Mouse (Mus musculus) megakaryocyte, adult 5-6 weeks (primary cell): Measurements from ENCODE around the gene Kirrel2. TPM values are rescaled to one million over a fixed set of nuclear protein-coding genes. Genes with fewer than 3 reads are reported as not detected.
"Not testable (repeated sequence)": the region's sequence is repeated elsewhere in the genome, so short reads cannot be mapped to it uniquely, and the experiment has no call there.

Experiments used
- ATAC-seq: 2 replicates; pipeline ENCODE4 v1.8.0; 2016; ENCODE audit warnings: mild to moderate bottlenecking, inconsistent platforms; ENCODE audit not compliant: poor library complexity, severe bottlenecking
- total RNA-seq, 2 experiments: library from RNA; stranded (forward) in 1 of 2; stranded (reverse) in 1 of 2; fragments of 153-499, 151-499 nt in 1 of 2; fragments of 221-1000, 200-1000 nt in 1 of 2; gene quantifications; 2 replicates each; pipeline versions ENCODE4 v1.2.3 to v1.2.4; 2015 to 2017

The Kirrel2 gene
- total RNA-seq (2015) (not detected in 2 replicates), total RNA-seq (2017) (0.07 TPM in 1 of 2 replicates, not detected in the other)

DNA sequence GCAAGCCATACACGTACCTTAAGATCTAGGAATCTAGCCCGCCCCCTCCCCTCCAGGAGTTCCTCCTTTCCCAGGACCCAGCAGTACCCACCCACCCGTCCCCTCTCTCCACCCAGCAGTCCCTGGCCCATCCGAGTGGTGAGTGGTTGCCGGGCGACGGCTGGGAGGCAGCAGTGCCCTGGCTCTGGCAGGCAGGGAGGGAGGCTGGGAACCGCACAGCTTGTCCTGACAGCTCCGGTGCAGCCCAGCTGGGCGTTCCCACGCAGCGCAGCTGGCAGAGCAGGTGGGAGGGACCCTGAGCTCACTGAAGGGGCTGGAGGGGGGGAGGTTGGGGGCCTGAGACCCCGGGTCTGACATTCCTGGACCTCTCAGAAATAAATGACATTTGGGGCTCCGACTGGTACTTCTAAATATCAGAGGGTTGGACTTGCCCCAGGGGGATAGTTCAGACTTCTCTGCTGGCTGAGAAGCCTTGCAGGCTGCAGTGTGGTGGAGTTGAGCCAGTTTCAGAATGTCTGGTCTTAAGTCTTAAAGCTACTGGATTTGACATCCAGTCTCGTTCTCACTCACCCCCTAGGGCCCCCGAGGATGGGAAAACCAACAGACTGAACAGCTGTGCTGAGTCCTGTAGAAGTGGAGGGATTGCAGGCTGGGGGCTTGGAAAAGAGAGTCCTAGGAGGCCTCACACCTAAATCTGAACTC, at the start of gene Kirrel2, which contains the start of gene Nphs1:
Kirrel2 (minus strand) TSS at position 62 of the 702 bp plus-strand sequence.
Nphs1 (plus strand) TSS at position 687 of the 702 bp plus-strand sequence.
- ATAC-seq = no peak

DNA sequence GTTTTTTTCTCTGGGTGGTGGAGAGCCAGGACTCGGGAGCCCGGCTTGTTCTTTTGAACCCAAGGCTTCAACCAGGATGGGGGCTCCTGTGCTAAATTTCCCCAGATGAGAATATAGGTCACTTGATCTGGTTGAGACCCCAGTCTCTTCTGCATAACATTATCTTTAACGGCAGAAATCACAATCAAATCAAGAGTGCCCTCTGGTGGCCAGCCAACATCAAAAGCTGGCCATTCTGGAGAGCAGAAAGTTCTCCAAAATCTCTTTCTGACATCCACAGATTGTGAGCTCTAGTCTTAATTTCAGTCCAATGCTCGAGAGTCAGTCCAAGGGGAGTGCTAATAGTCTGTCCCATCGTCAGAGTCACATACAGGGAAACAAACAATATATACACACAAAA, 43.7 kb upstream of the Kirrel2 start:
- not testable (repeated sequence) for ATAC-seq

DNA sequence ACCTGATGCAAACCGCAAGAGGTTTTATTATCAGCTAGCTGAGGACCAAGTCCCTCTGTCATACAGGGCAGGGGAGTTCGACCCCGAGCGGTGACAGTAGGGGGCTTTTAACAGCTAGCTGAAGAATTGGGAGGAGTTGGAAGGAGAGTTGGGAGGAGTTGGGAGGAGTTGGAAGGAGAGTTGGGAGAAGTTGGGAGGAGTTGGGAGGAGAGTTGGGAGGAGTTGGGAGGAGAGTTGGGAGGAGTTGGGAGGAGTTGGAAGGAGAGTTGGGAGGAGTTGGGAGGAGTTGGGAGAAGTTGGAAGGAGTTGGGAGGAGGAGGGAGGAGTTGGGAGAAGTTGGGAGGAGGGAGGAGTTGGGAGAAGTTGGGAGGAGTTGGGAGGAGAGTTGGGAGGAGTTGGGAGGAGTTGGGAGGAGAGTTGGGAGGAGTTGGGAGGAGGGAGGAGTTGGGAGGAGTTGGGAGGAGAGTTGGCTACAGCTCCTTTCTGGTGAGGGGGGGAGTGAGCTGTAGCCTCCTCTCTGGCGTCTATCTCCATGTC, 38.1 kb upstream of the Kirrel2 start:
- ATAC-seq = not testable (repeated sequence)

DNA sequence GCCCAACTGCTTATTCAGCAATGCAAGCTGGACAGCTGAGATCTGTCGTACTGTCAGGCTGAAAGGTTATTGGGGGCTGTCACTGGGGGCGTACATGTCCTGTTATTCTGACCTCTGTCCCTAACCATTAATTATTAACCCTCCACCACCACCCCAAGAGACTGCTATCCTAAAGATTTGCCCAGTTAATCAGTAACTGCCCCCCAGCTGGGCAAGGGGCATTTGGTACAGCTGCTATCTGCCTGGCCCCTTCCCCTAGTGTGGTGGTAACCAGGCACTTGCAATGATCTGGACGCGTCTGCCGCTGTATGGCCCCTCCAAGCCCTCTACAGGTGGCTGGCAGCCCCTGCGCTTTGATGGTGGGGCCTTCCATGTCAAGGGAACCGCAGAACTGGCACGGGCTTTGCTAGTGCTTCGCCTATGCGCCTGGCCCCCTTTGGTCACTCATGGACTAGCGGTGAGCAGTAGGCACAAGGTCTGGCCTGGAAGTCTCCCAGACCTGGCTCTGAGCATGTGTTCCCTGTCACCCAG, 36.0 kb upstream of the Kirrel2 start, which contains the start of gene Prodh2:
Prodh2 (plus strand) TSS at position 222 of the 531 bp plus-strand sequence.
- no peak for ATAC-seq

DNA sequence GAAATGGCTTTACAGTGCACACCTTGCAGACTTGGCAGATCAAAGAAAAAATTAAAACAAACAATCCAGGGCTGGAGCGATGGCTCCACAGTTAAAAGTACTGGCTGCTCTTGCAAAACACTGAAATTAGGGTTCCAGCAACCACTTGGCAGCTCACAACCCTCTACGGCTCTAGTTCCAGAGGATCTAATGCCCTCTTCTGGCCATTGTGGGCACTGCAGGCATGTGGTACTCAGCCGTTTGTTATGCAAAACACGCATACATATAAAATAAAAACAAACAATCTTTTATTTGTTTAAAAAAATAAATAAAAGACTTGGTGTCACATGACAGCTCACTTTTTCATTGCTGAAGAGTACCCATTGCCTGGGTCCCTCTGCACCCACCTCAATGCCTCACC, 35.3 kb upstream of the Kirrel2 start:
- ATAC-seq = peak; percentile 75

DNA sequence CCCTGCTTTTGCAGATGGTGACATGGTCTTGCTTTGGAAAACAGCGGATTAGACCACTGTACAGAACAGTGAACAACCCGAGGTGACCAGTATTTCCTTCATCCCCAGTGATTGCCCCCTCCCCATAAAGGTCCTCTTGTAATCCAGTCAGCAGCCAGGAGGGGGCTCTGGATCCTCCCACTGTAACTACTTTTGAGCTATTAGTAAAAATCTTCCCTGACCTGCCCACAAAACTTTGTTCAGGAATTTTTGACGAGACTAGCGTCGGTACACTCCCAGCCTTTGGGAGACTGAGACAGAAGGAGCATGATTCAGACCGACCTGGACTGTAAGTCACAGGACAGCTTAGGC, 33.4 kb upstream of the Kirrel2 start:
- no peak for ATAC-seq

DNA sequence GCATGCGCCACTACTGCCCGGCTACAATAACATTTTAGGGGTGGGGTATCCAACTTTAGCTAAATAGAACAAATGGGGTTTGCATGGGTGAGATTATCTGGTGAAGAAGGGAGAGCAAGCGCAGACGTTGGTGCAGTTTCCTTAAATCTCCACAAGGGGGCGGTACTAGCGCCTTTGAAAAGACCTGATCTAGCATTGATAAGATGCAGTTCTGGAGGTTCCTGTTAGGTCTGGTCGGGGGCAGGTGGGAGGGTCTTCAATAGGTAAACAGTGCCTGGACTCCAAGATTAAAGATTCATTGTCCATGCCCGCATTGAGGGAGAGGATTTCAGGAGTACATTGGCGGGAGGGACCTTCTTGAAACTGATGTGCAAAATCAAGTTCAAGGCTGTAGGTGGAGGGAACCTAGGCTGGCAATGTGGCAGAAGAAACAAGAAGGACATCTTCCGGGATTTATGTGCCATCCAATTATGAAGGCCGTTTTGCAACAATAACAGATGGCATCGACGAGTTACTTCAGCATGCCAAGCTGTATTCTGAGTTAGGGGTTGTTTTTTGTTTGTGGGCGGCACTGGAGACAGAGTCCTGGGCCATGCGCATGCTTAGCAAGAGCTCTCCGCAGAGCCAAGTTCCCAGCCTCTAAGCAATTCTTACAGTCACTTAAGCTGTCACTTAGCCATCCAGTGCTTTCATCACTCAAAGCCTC, 32.9 kb upstream of the Kirrel2 start:
- ATAC-seq = no peak; the same call in 1 of the 2 replicates

DNA sequence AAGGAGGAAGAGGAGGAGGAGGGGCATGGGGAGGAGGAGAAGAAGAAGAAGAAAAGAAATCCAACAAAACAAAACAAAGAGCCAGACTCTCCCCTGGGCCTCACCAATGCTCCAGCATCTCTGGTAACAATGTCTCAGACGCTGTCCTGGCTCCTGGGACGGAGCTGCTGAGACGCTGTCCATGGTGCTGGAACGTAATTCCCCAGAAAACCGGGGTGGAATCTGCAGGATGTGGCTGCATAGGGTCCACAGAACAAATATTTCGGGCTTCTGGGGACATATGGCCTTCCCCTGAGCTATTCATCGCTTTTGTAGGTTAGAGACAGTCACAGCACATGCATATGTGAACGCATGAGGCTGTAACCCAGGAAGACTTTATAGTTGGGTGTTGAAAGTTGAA, 26.8 kb upstream of the Kirrel2 start:
- no peak for ATAC-seq

DNA sequence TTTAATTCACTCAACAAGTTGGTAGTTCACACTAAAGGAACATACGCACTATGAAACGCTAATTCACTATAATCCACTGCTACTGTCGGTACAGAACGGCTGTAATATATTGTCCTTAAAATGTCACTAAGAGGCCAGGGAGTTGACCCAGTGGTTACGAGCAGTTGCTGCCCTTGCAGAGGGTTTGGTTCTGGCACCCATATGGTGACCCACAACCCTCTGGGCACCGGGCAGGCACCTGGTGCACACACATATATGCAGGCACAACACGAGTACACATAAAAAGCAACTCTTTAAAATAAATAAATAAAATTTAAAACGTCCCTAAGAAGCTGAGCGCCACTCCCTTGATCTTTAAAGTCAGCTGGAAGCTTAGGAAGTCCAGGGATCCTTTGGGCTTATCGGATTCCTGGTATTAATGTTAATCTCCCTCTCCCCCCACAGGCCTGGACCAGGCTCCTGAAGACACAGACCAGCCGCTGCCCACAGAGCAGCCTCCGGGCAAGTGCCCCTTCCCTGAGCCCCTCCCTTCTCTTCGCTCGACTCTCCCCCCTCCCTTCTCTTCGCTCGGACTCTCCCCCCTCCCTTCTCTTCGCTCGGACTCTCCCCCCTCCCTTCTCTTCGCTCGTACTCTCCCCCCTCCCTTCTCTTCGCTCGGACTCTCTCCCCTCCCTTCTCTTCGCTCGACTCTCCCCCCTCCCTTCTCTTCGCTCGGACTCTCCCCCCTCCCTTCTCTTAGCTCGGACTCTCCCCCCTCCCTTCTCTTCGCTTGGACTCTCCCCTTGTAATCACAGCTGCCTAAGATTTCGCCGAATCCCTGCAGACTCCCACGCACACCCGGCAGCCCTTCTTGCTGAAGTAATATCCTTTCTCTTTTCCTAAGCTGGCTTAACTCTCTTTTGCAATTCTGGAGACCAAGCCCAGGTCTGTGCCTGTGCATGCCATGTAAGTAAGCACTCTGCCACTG, 20.2 kb upstream of the Kirrel2 start:
- ATAC-seq = no peak

DNA sequence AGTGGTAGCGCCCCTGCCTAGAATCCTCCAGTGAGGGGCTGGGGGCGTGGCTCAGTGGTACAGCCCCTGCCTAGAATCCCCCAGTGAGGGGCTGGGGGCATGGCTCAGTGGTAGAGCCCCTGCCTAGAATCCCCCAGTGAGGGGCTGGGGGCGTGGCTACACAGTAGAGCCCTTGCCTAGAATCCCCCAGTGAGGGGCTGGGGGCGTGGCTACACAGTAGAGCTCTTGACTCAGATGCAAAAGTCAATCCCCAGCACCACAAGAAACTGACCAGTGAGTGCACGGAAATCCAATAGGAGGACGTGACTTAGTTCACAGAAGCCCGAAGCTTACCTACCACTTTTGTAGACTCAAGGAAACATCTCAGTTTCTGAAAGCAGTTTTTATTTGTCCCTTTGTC, 18.6 kb upstream of the Kirrel2 start:
- ATAC-seq = not testable (repeated sequence)

DNA sequence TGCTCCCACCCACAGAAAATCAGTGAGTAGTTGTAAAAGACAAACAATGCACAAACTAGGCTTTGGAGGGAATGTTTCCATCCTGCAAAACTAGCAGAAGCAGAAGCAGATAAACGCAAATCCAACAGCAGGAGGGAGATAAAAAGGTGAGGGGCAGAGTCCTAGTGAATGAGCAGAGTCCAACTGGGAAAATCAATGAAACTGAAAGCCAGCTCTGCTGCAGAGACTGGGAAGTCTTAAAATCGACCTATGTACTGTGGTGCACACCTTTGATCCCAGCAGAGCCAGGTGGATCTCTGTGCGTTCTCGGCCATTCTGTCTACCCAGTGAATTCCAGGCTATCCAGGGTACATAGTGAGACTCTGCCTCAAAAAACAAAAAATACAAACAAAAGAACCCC, 17.5 kb upstream of the Kirrel2 start:
- no peak for ATAC-seq

DNA sequence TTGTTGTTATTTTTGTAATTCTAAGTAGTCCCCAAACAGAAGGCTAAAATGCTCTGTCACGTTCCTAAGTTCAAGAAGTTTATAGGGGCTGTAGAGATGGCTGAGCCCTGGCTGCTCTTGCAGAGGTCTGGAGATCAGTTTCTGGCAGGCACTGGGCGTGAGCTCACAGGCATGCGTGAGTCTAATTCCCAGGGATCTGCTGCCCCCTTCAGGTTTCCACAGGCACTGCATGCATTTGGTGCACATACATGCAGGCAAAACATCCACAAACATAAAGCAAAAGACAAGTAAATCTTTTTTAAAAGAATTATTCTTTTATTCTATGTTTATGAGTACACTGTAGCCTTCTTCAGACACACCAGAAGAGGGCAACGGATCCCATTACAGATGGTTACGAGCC, 14.9 kb upstream of the Kirrel2 start:
- peak; percentile 91 for ATAC-seq

DNA sequence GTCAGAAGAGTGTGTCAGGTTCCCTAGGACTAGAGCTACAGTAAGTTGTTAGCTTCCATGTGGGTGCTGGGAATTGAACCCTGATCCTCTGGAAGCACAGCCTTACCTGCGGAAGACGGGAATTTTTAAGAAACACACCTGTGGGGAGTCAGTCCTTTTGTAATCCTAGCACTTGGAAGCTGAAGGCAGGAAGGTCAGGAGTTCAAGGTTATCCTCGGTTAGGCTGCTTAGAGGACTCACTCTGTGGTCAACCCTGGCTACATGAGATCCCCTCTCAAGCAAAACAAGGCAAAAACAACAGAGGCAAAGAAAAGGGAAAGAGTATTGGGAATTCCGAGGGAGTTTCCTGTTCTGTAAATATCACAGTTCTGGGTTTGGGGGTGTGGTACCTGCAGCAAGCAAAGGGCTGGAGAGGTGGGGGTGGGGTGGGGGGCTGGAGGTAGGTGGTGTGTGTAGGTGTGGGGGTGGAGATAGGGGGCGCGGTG, 7.4 kb upstream of the Kirrel2 start:
- no peak for ATAC-seq

DNA sequence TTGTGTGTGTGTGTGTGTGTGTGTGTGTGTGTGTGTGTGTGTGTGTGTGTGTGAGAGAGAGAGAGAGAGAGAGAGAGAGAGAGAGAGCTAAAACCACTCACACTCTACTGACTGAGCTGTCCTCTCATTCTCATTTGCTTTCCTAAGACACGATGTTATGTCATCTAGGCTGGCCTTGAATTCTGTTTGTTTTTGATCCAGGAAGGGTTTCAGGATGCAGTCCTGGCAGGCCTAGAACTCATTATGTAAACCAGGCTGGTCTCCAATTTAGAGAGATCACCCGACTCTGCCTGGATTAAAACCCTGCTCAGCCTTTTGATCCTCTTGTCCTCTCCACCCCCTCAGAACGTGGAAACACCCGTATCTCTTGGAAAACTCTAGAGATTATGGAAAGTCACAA, 6.5 kb upstream of the Kirrel2 start:
- no peak for ATAC-seq

DNA sequence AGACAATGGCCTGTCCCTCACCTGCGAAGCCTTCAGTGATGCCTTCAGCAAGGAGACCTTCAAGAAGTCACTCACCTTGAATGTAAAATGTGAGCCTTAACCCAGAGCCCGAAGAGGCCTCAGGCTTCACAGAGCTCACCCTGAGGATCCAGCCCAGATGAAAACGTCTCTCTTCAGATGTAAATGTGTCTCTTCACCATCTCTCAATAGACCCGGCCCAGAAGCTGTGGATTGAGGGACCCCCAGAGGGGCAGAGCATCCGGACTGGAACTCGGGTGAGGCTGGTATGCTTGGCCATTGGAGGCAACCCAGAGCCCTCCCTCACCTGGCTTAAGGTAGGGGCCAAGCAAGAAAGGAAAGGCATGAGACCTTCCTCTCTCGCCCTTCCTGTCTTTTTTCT, 6.1 kb upstream of the Kirrel2 start:
- ATAC-seq = no peak

DNA sequence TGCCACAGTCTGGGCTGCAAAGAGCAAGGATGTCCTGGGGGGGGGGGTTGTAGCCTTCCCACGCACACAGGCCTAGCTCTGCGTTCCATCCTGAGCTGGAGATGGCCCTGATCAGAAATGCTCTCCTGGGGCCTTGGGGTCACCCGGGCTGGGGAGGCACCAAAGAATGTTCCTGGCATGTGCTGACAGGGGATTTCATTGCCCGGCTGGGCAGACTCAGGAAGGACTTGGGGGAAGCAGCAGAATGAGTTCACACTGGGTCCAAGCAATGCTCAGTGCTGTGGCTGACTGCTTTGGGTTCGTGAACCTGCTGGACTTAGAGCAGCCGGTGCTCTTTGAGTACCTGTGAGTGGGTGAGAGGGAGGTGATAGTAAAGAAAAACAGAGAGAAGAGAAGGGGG, 2.0 kb upstream of the Kirrel2 start:
- no peak for ATAC-seq

DNA sequence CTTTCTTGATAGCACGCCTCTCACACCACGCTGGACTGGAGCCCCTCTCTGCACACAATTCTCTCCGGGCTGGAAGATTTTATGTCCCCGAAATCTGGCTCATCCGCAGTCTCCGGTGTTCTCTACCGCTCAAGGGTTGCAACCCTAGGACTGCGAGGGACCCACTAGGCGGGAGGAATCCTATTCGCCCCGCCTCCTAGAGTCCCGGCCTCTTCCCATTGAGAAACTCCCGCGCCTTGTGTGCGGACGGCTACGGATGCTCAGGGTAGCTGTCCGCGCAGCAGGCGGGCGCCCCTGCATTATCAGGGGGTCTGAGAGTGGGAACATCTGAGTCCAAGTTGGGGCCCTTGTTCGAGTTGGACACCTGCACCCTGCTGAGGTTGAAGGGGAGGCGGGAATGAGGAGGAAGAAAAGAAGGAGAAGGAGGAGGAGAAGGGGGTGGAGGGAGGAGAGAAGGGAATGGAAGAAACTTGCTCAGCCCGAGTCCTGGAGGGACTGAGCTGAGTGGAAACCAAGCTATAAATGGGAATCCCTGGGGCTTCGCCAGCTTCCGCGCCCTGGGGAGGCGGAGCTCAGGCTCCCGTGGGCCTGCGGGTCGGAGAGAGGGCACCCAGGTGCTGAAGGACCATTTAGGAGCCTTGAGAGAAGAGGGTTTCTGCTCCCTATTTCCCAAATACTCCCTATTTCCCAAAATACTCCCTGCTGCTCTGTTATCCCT, 420 bp downstream of the Kirrel2 start:
- no peak for ATAC-seq

DNA sequence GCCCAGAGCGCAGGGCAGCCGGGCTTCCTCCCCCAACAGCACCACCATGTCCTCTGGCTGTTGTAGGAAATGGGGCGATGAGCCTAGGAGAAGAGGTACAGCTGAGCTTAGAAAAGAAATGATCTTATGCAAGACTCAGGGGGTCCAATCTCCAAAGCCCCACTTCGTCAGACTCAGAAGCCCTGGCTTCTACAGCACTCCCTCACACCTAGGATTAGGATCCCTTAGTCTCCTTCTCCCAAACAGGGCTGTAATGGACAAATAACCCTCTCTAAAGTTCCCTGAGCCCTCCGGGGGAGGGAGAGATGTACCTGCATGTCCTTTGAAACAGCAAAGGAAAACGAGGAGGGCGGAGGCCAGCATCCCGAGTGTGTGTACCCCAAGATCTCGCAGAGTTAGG, 1.0 kb downstream of the Kirrel2 start:
- ATAC-seq = no peak

DNA sequence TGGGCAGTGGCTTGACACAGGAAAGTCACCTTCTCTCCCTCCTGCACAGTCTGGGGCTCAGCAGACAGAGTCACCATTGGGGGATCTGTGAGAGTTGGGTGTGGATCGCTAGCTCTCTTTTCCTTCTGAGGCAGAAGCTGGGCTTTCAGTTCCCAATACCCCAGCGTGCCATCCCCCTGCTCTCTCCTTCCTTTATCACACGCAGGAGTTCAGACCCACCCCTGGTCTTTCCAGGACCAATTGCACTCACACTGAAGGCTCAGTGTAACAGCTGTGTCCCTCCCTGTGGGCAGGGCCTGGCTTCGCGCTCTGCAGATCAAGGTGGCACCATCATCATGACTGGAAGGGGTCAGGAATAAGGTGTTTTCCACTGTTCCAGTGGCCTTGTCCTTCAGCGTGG, 3.2 kb downstream of the Kirrel2 start:
- peak; percentile 31; the same call in 1 of the 2 replicates for ATAC-seq

DNA sequence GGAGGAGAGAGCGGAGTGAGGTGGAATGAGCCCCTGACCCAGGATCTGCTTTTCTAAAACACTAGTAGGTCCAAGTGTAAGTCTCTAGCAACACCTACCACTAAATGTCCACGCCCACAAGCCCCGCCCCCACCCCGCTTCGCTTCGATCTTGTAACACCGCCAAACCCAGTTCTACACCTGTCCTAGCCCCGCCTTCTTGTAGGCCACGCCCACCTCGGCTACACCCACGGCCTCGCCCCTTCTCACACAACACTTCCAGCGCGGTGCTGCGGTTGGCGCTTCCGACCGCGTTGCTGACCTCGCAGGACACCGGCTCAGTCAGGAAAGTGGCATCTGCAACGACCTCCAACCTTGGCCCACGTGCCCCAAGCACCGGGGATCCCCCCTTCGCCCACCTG, 3.7 kb downstream of the Kirrel2 start:
- peak; percentile 92 for ATAC-seq
